Mouse (Mus musculus): ENCODE measurements around the gene Defb10.
"Not testable (repeated sequence)": the region's sequence is repeated elsewhere in the genome, so short reads cannot be mapped to it uniquely, and the experiment has no call there.

- not testable (repeated sequence) for TF ChIP-seq POLR2A, CTCF (IDR thresholded peaks at IDR 0.05; ENCODE audit: extremely low read depth, insufficient read depth, low read length)
These were observed 47.6 kb downstream of the Defb10 start, which contains the start of gene Defb11 for GRCm38 (mm10) chr8:21906290-21906689.
